Mouse (Mus musculus) embryonic facial prominence, embryonic 14.5 days (tissue): ENCODE data around the gene Atp5b. TPM values are rescaled to one million over a fixed set of nuclear protein-coding genes. Genes with fewer than 3 reads are reported as not detected.
"Not testable (repeated sequence)": the region's sequence is repeated elsewhere in the genome, so short reads cannot be mapped to it uniquely, and the experiment has no call there.

ENCODE experiments used
- ATAC-seq: fragments of 200-750 bp; cut with Nextera tagmentation; 2 replicates; pipeline ENCODE4 v1.8.0; 2017; ENCODE audit warnings: low read depth, moderate number of reproducible peaks, moderate TSS enrichment
- DNase-seq: peaks from one replicate; pipeline ENCODE4 v3.0.0-alpha.2; 2015; ENCODE audit warnings: low spot score
- H3K27ac ChIP-seq: fragments of 300-500 bp; sonication (generic); replicated peaks from 2 replicates; pipeline ENCODE4 v1.5.1; 2014; ENCODE audit warnings: low read depth, mild to moderate bottlenecking, low read length, moderate library complexity
- H3K27me3 ChIP-seq: fragments of 300-500 bp; sonication (generic); replicated peaks from 2 replicates; pipeline ENCODE4 v1.6.1; 2014; ENCODE audit warnings: low read length; ENCODE audit not compliant: control insufficient read depth, insufficient read depth
- H3K36me3 ChIP-seq: fragments of 300-500 bp; sonication (generic); 2 replicates; pipeline ENCODE4 v1.6.1; 2014; ENCODE audit warnings: low read length, mixed read lengths; ENCODE audit not compliant: control insufficient read depth, insufficient read depth
- H3K4me1 ChIP-seq: fragments of 300-500 bp; sonication (generic); 2 replicates; pipeline ENCODE4 v1.6.1; 2014; ENCODE audit warnings: antibody characterized with exemption, low read length; ENCODE audit not compliant: control insufficient read depth, insufficient read depth
- H3K4me2 ChIP-seq: fragments of 300-500 bp; sonication (generic); 2 replicates; pipeline ENCODE4 v1.6.1; 2014; ENCODE audit warnings: low read depth, mild to moderate bottlenecking, low read length, moderate library complexity, mixed read lengths
- H3K4me3 ChIP-seq: fragments of 300-500 bp; sonication (generic); 2 replicates; pipeline ENCODE4 v1.5.1; 2014; ENCODE audit warnings: low read depth, mild to moderate bottlenecking, low read length
- H3K9ac ChIP-seq: fragments of 300-500 bp; sonication (generic); 2 replicates; pipeline ENCODE4 v1.6.1; 2014; ENCODE audit warnings: low read depth, mild to moderate bottlenecking, low read length, moderate library complexity, mixed read lengths
- H3K9me3 ChIP-seq: fragments of 300-500 bp; sonication (generic); 2 replicates; pipeline ENCODE4 v1.6.1; 2016; ENCODE audit warnings: low read length; ENCODE audit not compliant: control insufficient read depth
- WGBS: fragments of 180-500 bp; shearing (Covaris S2); extraction: QIAGEN DNeasy Blood & Tissue Kit; methylation state at CpG from one replicate; pipeline ENCODE4 v1.1.7; 2014; 5-methylcytosine and 5-hydroxymethylcytosine counted together
- polyA plus RNA-seq: library from polyadenylated mRNA; unstranded; fragments of >200 nt; fragmentation: Nextera tagmentation; extraction: Ambion mirVana; gene quantifications from 2 replicates; pipeline ENCODE4 v1.2.1, GENCODE M21; 2014

The Atp5b gene
- polyA plus RNA-seq, 1 experiment from 2014 or later: 2,210 TPM

- DNase-seq: no peak
- Histone ChIP-seq H3K27me3 (no peaks in the 10 kb centered on the region), H3K4me1 (peaks cover 17% of the 10 kb centered on the region), H3K9me3 (no peaks in the 10 kb centered on the region), H3K4me2 (no peak overlapping the region), H3K4me3 (no peak overlapping the region), H3K9ac (peak overlapping the region; percentile 38; the same call in 1 of the 2 replicates), H3K27ac (no peak overlapping the region), H3K36me3 (peaks cover 98% of the 10 kb centered on the region)
- ATAC-seq: no peak
- 65% methylated on average over 3 of the region's 3 CpGs for WGBS
These were observed 39.8 kb upstream of the Atp5b start for GRCm38 (mm10) chr10:128043041-128043835.

GRCm38 (mm10) chr10:128048157-128048556 is 34.9 kb upstream of the Atp5b start:
- no peak for DNase-seq
- no peaks in the 10 kb centered on the region for H3K27me3 ChIP-seq
- H3K4me3 ChIP-seq: no peak overlapping the region
- no peaks in the 10 kb centered on the region for H3K9me3 ChIP-seq
- H3K9ac ChIP-seq: no peak overlapping the region
- 95% methylated on average over 8 of the region's 8 CpGs for WGBS
- H3K27ac ChIP-seq: no peak overlapping the region
- H3K4me1 ChIP-seq: no peaks in the 10 kb centered on the region
- no peak overlapping the region for H3K4me2 ChIP-seq
- ATAC-seq: no peak
- H3K36me3 ChIP-seq: peaks cover 82% of the 10 kb centered on the region

DNA sequence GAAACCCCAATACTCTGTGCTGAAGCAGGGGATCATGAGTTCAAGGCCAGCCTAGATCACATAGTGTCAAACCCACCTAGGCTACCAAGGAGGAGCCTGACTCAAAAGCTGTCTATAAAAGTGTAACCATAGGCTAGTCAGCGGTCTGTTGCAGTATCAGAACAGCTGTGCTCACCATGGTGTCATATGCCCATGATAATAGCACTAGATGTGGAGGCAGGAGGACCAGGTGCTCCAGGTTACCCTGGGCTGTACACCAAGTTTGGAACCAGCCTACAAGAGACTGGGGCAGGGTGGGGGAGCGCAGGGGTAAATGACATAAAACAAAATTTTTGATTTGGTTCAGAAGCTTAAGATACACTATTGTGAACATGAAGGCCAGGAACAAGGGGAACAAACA is 33.3 kb upstream of the Atp5b start:
- WGBS: 94% methylated on average over 2 of the region's 2 CpGs
- Histone ChIP-seq H3K27me3 (no peaks in the 10 kb centered on the region), H3K36me3 (peaks cover 66% of the 10 kb centered on the region)

DNA sequence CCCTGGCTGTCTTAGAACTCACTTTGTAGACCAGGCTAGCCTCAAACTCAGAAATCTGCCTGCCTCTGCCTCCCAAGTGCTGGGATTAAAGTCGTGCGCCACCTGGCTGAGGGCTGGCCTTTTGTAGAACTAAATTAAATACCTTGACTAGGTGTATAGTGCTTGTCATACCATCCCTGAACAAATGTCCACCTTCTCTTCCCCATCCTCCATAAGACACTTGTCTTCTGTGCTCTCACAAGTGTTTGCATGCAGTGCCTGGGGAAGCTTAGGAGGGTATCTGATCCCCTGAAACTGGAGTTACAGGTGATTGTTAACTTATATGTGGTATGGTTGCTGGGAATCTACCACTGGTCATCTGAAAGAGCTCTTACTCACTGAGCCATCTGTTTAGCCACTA is 32.7 kb upstream of the Atp5b start:
- H3K4me3 ChIP-seq: no peak overlapping the region
- ATAC-seq (no peak; the same call in 1 of the 2 replicates), DNase-seq (no peak)
- no peak overlapping the region for H3K9ac ChIP-seq
- H3K9me3 ChIP-seq: no peaks in the 10 kb centered on the region
- H3K27ac ChIP-seq: no peak overlapping the region
- H3K36me3 ChIP-seq: peaks cover 60% of the 10 kb centered on the region
- WGBS: 94% methylated on average over 2 of the region's 2 CpGs
- no peaks in the 10 kb centered on the region for H3K4me1 ChIP-seq
- no peak overlapping the region for H3K4me2 ChIP-seq
- H3K27me3 ChIP-seq: no peaks in the 10 kb centered on the region

More for the DNA sequence above, 33.3 kb upstream of the Atp5b start:
- ATAC-seq (no peak), DNase-seq (no peak)
- Histone ChIP-seq H3K4me1 (no peaks in the 10 kb centered on the region), H3K4me3 (no peak overlapping the region), H3K9ac (no peak overlapping the region), H3K27ac (no peak overlapping the region), H3K9me3 (no peaks in the 10 kb centered on the region), H3K4me2 (no peak overlapping the region)

GRCm38 (mm10) chr10:128051589-128051988 is 31.5 kb upstream of the Atp5b start:
- ATAC-seq: no peak
- Histone ChIP-seq H3K4me2 (no peak overlapping the region), H3K27me3 (no peaks in the 10 kb centered on the region), H3K9me3 (no peaks in the 10 kb centered on the region), H3K4me3 (no peak overlapping the region), H3K36me3 (peaks cover 47% of the 10 kb centered on the region), H3K27ac (no peak overlapping the region), H3K4me1 (no peaks in the 10 kb centered on the region), H3K9ac (no peak overlapping the region)
- no peak for DNase-seq
- 98% methylated on average over 5 of the region's 5 CpGs for WGBS

DNA sequence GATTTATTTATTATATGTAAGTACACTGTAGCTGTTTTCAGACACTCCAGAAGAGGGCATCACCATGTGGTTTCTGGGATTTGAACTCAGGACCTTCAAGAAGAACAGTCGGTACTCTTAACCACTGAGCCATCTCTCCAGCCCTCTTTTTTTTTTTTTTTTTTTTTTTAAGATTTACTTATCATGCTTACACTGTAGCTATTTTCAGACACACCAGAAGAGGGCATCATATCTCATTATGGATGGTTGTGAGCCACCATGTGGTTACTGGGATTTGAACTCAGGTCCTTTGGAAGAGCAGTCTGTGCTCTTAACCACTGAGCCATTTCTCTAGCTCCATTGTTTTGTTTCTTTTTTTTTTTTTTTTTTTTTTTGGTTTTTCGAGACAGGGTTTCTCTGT is 30.9 kb upstream of the Atp5b start:
- not testable (repeated sequence) for ATAC-seq, H3K9ac ChIP-seq, DNase-seq, H3K4me3 ChIP-seq, H3K27ac ChIP-seq, H3K4me2 ChIP-seq, H3K9me3 ChIP-seq, H3K4me1 ChIP-seq, H3K27me3 ChIP-seq
- H3K36me3 ChIP-seq: peaks cover 42% of the 10 kb centered on the region
- WGBS: 92% methylated on average over 1 of the region's 2 CpGs

- no peak for ATAC-seq
- Histone ChIP-seq H3K36me3 (peaks cover 34% of the 10 kb centered on the region), H3K9ac (no peak overlapping the region), H3K9me3 (no peaks in the 10 kb centered on the region), H3K27ac (no peak overlapping the region), H3K4me1 (no peaks in the 10 kb centered on the region), H3K27me3 (no peaks in the 10 kb centered on the region), H3K4me3 (no peak overlapping the region), H3K4me2 (no peak overlapping the region)
- no peak for DNase-seq
- WGBS: 94% methylated on average over 8 of the region's 8 CpGs
These were observed 30.1 kb upstream of the Atp5b start for GRCm38 (mm10) chr10:128053001-128053400.

- peak overlapping the region; percentile 85 for H3K4me3 ChIP-seq
- 1% methylated on average over 18 of the region's 18 CpGs for WGBS
- DNase-seq: no peak
These were observed 24.9 kb upstream of the Atp5b start for GRCm38 (mm10) chr10:128058184-128058583.

More at GRCm38 (mm10) chr10:128058184-128058583, 24.9 kb upstream of the Atp5b start:
- ATAC-seq: peak; percentile 10
- H3K4me2 ChIP-seq: peak overlapping the region; percentile 79
- peak overlapping the region; percentile 99 for H3K27ac ChIP-seq
- no peaks in the 10 kb centered on the region for H3K27me3 ChIP-seq
- peak overlapping the region; percentile 95 for H3K9ac ChIP-seq
- H3K9me3 ChIP-seq: no peaks in the 10 kb centered on the region
- peaks cover 13% of the 10 kb centered on the region; the same call in 1 of the 2 replicates for H3K36me3 ChIP-seq
- peaks cover 11% of the 10 kb centered on the region for H3K4me1 ChIP-seq
